Mouse (Mus musculus) forebrain, embryonic 11.5 days (tissue): ENCODE data around the gene Mkln1. TPM values are rescaled to one million over a fixed set of nuclear protein-coding genes. Genes with fewer than 3 reads are reported as not detected.

ENCODE experiments used
- ATAC-seq: fragments of 200-750 bp; cut with Nextera tagmentation; replicated peaks from 2 replicates; pipeline ENCODE4 v1.8.0; 2017; ENCODE audit warnings: moderate TSS enrichment; ENCODE audit not compliant: low FRiP score
- DNase-seq: peaks from one replicate; pipeline ENCODE4 v3.0.0-alpha.2; 2017; ENCODE audit warnings: low spot score
- H3K27ac ChIP-seq: fragments of 300-500 bp; sonication (generic); 2 replicates; pipeline ENCODE4 v1.5.1; 2014; ENCODE audit warnings: low read depth, low read length
- H3K27me3 ChIP-seq: fragments of 300-500 bp; sonication (generic); 2 replicates; pipeline ENCODE4 v1.6.1; 2014; ENCODE audit warnings: mild to moderate bottlenecking, low read length, mixed read lengths; ENCODE audit not compliant: control insufficient read depth, insufficient read depth
- H3K36me3 ChIP-seq: fragments of 300-500 bp; sonication (generic); 2 replicates; pipeline ENCODE4 v1.6.1; 2014; ENCODE audit warnings: mild to moderate bottlenecking, low read length, moderate library complexity, mixed read lengths; ENCODE audit not compliant: control insufficient read depth, insufficient read depth
- H3K4me1 ChIP-seq: fragments of 300-500 bp; sonication (generic); replicated peaks from 2 replicates; pipeline ENCODE4 v1.6.1; 2014; ENCODE audit warnings: low read length, mixed read lengths; ENCODE audit not compliant: control insufficient read depth, insufficient read depth
- H3K4me2 ChIP-seq: fragments of 300-500 bp; sonication (generic); 2 replicates; pipeline ENCODE4 v1.6.1; 2014; ENCODE audit warnings: low read depth, mild to moderate bottlenecking, low read length, moderate library complexity, mixed read lengths; ENCODE audit not compliant: severe bottlenecking
- H3K4me3 ChIP-seq: fragments of 300-500 bp; sonication (generic); 2 replicates; pipeline ENCODE4 v1.5.1; 2014; ENCODE audit warnings: low read depth, low read length
- H3K9ac ChIP-seq: fragments of 300-500 bp; sonication (generic); 2 replicates; pipeline ENCODE4 v1.6.1; 2014; ENCODE audit warnings: low read length
- H3K9me3 ChIP-seq: fragments of 300-500 bp; sonication (generic); 2 replicates; pipeline ENCODE4 v1.6.1; 2016; ENCODE audit warnings: low read length, mixed read lengths; ENCODE audit not compliant: control insufficient read depth
- WGBS: fragments of 180-500 bp; shearing (Covaris S2); extraction: QIAGEN DNeasy Blood & Tissue Kit; methylation state at CpG from one replicate; pipeline ENCODE4 v1.1.7; 2014; 5-methylcytosine and 5-hydroxymethylcytosine counted together
- polyA plus RNA-seq: library from polyadenylated mRNA; unstranded; fragments of >200 nt; fragmentation: Nextera tagmentation; extraction: Ambion mirVana; gene quantifications from 2 replicates; pipeline ENCODE4 v1.2.1, GENCODE M21; 2014

Gene Mkln1
- polyA plus RNA-seq, 1 experiment from 2014 or later, result 221 TPM

GRCm38 (mm10) chr6:31390243-31390981, 8.1 kb upstream of the Mkln1 start:
- Histone ChIP-seq H3K27me3 (no peaks in the 10 kb centered on the region), H3K36me3 (no peaks in the 10 kb centered on the region), H3K4me3 (no peak overlapping the region), H3K4me2 (no peak overlapping the region), H3K9ac (no peak overlapping the region), H3K9me3 (no peaks in the 10 kb centered on the region), H3K4me1 (no peaks in the 10 kb centered on the region), H3K27ac (no peak overlapping the region)
- ATAC-seq (no peak), DNase-seq (no peak)
- 81% methylated on average over 8 of the region's 8 CpGs for WGBS

GRCm38 (mm10) chr6:31392871-31393270, 5.7 kb upstream of the Mkln1 start:
- H3K4me2 ChIP-seq, result no peak overlapping the region
- 88% methylated on average over 5 of the region's 5 CpGs for WGBS
- H3K9ac ChIP-seq, result no peak overlapping the region
- ATAC-seq, result no peak
- DNase-seq, result no peak
- H3K4me3 ChIP-seq, result no peak overlapping the region
- H3K27me3 ChIP-seq, result no peaks in the 10 kb centered on the region
- no peak overlapping the region for H3K27ac ChIP-seq
- no peaks in the 10 kb centered on the region for H3K4me1 ChIP-seq
- H3K36me3 ChIP-seq, result no peaks in the 10 kb centered on the region
- no peaks in the 10 kb centered on the region for H3K9me3 ChIP-seq

GRCm38 (mm10) chr6:31396118-31396517, 2.4 kb upstream of the Mkln1 start:
- Histone ChIP-seq H3K36me3 (no peaks in the 10 kb centered on the region), H3K27ac (no peak overlapping the region), H3K27me3 (no peaks in the 10 kb centered on the region), H3K9ac (no peak overlapping the region), H3K9me3 (no peaks in the 10 kb centered on the region), H3K4me1 (peaks cover 7% of the 10 kb centered on the region; the same call in 1 of the 2 replicates), H3K4me3 (no peak overlapping the region), H3K4me2 (no peak overlapping the region)
- ATAC-seq (no peak), DNase-seq (no peak)
- WGBS, result 79% methylated on average over 4 of the region's 4 CpGs

- Histone ChIP-seq H3K27me3 (no peaks in the 10 kb centered on the region), H3K9me3 (no peaks in the 10 kb centered on the region), H3K36me3 (no peaks in the 10 kb centered on the region), H3K4me3 (no peak overlapping the region), H3K27ac (no peak overlapping the region), H3K9ac (no peak overlapping the region), H3K4me1 (peaks cover 7% of the 10 kb centered on the region; the same call in 1 of the 2 replicates), H3K4me2 (no peak overlapping the region)
- ATAC-seq (no peak), DNase-seq (no peak)
Measured at GRCm38 (mm10) chr6:31397308-31397707, 1.2 kb upstream of the Mkln1 start.

- 63% methylated on average over 10 of the region's 10 CpGs for WGBS
- Histone ChIP-seq H3K4me1 (peaks cover 7% of the 10 kb centered on the region; the same call in 1 of the 2 replicates), H3K9ac (no peak overlapping the region)
Measured at GRCm38 (mm10) chr6:31397775-31398430, 632 bp upstream of the Mkln1 start.

GRCm38 (mm10) chr6:31399206-31399549, 643 bp downstream of the Mkln1 start:
- peak overlapping the region; percentile 98 for H3K4me3 ChIP-seq
- under 1% methylated on average over 28 of the region's 28 CpGs for WGBS
- DNase-seq (no peak), ATAC-seq (peak; percentile 67)
- H3K36me3 ChIP-seq, result no peaks in the 10 kb centered on the region
- H3K9me3 ChIP-seq, result no peaks in the 10 kb centered on the region
- H3K9ac ChIP-seq, result peak overlapping the region; percentile 97
- peaks cover 7% of the 10 kb centered on the region; the same call in 1 of the 2 replicates for H3K4me1 ChIP-seq
- no peaks in the 10 kb centered on the region for H3K27me3 ChIP-seq
- peak overlapping the region; percentile 87 for H3K4me2 ChIP-seq
- H3K27ac ChIP-seq, result peak overlapping the region; percentile 85

More at GRCm38 (mm10) chr6:31397775-31398430, 632 bp upstream of the Mkln1 start:
- Histone ChIP-seq H3K36me3 (no peaks in the 10 kb centered on the region), H3K27ac (no peak overlapping the region), H3K4me2 (no peak overlapping the region; the same call in 1 of the 2 replicates), H3K4me3 (peak overlapping the region; percentile 98; the same call in 1 of the 2 replicates), H3K27me3 (no peaks in the 10 kb centered on the region), H3K9me3 (no peaks in the 10 kb centered on the region)
- DNase-seq, result no peak
- ATAC-seq, result no peak

GRCm38 (mm10) chr6:31399566-31399965, 1.0 kb downstream of the Mkln1 start:
- Histone ChIP-seq H3K9me3 (no peaks in the 10 kb centered on the region), H3K9ac (peak overlapping the region; percentile 97), H3K4me3 (peak overlapping the region; percentile 98), H3K27ac (no peak overlapping the region), H3K27me3 (no peaks in the 10 kb centered on the region), H3K4me2 (peak overlapping the region; percentile 87), H3K36me3 (no peaks in the 10 kb centered on the region), H3K4me1 (peaks cover 7% of the 10 kb centered on the region; the same call in 1 of the 2 replicates)
- DNase-seq (peak; percentile 54), ATAC-seq (peak; percentile 45; the same call in 1 of the 2 replicates)
- WGBS, result 3% methylated on average over 13 of the region's 13 CpGs

GRCm38 (mm10) chr6:31411017-31411416, 12.5 kb downstream of the Mkln1 start:
- no peaks in the 10 kb centered on the region for H3K27me3 ChIP-seq
- H3K4me2 ChIP-seq, result no peak overlapping the region
- ATAC-seq (no peak), DNase-seq (no peak)
- H3K4me1 ChIP-seq, result 0 out of 2 replicates have a peak, but pooled peaks cover 2% of the 10 kb centered on the region
- 81% methylated on average over 1 of the region's 1 CpGs for WGBS
- H3K4me3 ChIP-seq, result no peak overlapping the region
- H3K9ac ChIP-seq, result no peak overlapping the region
- no peaks in the 10 kb centered on the region for H3K36me3 ChIP-seq
- no peaks in the 10 kb centered on the region for H3K9me3 ChIP-seq
- no peak overlapping the region for H3K27ac ChIP-seq
